Mouse (Mus musculus): ENCODE measurements around the gene Gm38431. TPM values are rescaled to one million over a fixed set of nuclear protein-coding genes. Genes with fewer than 3 reads are reported as not detected.
A peak's percentile ranks its signal among the peaks of the same experiment; 100 is the strongest.
"Not testable (repeated sequence)": the region's sequence is repeated elsewhere in the genome, so short reads cannot be mapped to it uniquely, and the experiment has no call there.

The Gm38431 gene
- total and polyA plus RNA-seq, 3 experiments = 0.31 to 2.3 (median 0.34) TPM

- Histone ChIP-seq H3K27ac (peak overlapping the region; percentile 77), H3K4me3 (peak overlapping the region; percentile 83), H3K4me1 (ENCODE audit: control insufficient read depth, insufficient read depth, low read length) (peaks cover 5% of the 10 kb centered on the region)
Measured at GRCm38 (mm10) chr9:21072641-21073040, 19.2 kb downstream of the Gm38431 start.

GRCm38 (mm10) chr9:21067006-21067684, 24.7 kb downstream of the Gm38431 start, which contains the start of gene Zglp1:
Gene Zglp1, minus strand, starts transcription at chr9:21067093.
- no peak within 1 kb of the TSS for H3K9ac ChIP-seq (ENCODE audit: low read depth, low read length)
- no peaks in the 10 kb centered on the region for H3K4me1 ChIP-seq (ENCODE audit: control insufficient read depth, insufficient read depth, low read length)
- no peak within 1 kb of the TSS for H3K27ac ChIP-seq
- no peaks in the 10 kb centered on the region for H3K79me2 ChIP-seq (replicated peaks; ENCODE audit: control insufficient read depth, insufficient read depth, low read length)
- 84% methylated on average over 27 of the region's 27 CpGs for WGBS
- H3K27me3 ChIP-seq (ENCODE audit: control insufficient read depth, insufficient read depth, low read length) = no peaks in the 10 kb centered on the region
- intact Hi-C loops (cut with DNase I) = no loop called here
- no peak for TF ChIP-seq EP300 (IDR thresholded peaks at IDR 0.05; ENCODE audit: insufficient read depth, low read depth, low read length)
- TF ChIP-seq CTCF (IDR thresholded peaks at IDR 0.05) = no peak
- TF ChIP-seq POLR2A (IDR thresholded peaks at IDR 0.05; ENCODE audit: insufficient read depth, low read depth, low read length) = no peak
- no peak for DNase-seq
- H3K36me3 ChIP-seq (ENCODE audit: control insufficient read depth, insufficient read depth, low read length) = no peaks in the 10 kb centered on the region
- H3K4me3 ChIP-seq = no peak within 1 kb of the TSS

More at GRCm38 (mm10) chr9:21072641-21073040, 19.2 kb downstream of the Gm38431 start:
- peak overlapping the region; percentile 94; the same call in 1 of the 2 replicates for H3K9ac ChIP-seq (ENCODE audit: low read depth, low read length)
- DNase-seq = no peak
- intact Hi-C loops (cut with DNase I) = loop anchor here (5.0 kb wide), 1 partner anchor 40 kb away; the partner anchor contains the start of gene Icam5
- peaks cover 2% of the 10 kb centered on the region; the same call in 1 of the 2 replicates for H3K79me2 ChIP-seq (replicated peaks; ENCODE audit: control insufficient read depth, insufficient read depth, low read length)
- H3K36me3 ChIP-seq (ENCODE audit: control insufficient read depth, insufficient read depth, low read length) = no peaks in the 10 kb centered on the region
- no peak for TF ChIP-seq CTCF (IDR thresholded peaks at IDR 0.05)
- no peak for TF ChIP-seq EP300 (IDR thresholded peaks at IDR 0.05; ENCODE audit: insufficient read depth, low read depth, low read length)
- no peaks in the 10 kb centered on the region for H3K27me3 ChIP-seq (ENCODE audit: control insufficient read depth, insufficient read depth, low read length)
- WGBS = 8% methylated on average over 4 of the region's 4 CpGs

- no peak overlapping the region for H3K4me3 ChIP-seq
- no peaks in the 10 kb centered on the region for H3K36me3 ChIP-seq (ENCODE audit: control insufficient read depth, insufficient read depth, low read length)
- no peaks in the 10 kb centered on the region for H3K4me1 ChIP-seq (ENCODE audit: control insufficient read depth, insufficient read depth, low read length)
- H3K27ac ChIP-seq = no peak overlapping the region
- H3K9ac ChIP-seq (ENCODE audit: low read depth, low read length) = no peak overlapping the region
- no peak for TF ChIP-seq CTCF (IDR thresholded peaks at IDR 0.05)
- no peak for TF ChIP-seq EP300 (IDR thresholded peaks at IDR 0.05; ENCODE audit: insufficient read depth, low read depth, low read length)
- no peak for TF ChIP-seq POLR2A (IDR thresholded peaks at IDR 0.05; ENCODE audit: insufficient read depth, low read depth, low read length)
- 93% methylated on average over 2 of the region's 2 CpGs for WGBS
- intact Hi-C loops (cut with DNase I) = no loop called here
- DNase-seq = no peak
- H3K27me3 ChIP-seq (ENCODE audit: control insufficient read depth, insufficient read depth, low read length) = no peaks in the 10 kb centered on the region
- H3K79me2 ChIP-seq (replicated peaks; ENCODE audit: control insufficient read depth, insufficient read depth, low read length) = no peaks in the 10 kb centered on the region
Measured at GRCm38 (mm10) chr9:21062928-21063327, 28.9 kb downstream of the Gm38431 start.

- Histone ChIP-seq H3K36me3 (ENCODE audit: control insufficient read depth, insufficient read depth, low read length) (no peaks in the 10 kb centered on the region), H3K9ac (ENCODE audit: low read depth, low read length) (no peak overlapping the region), H3K4me3 (no peak overlapping the region), H3K79me2 (replicated peaks; ENCODE audit: control insufficient read depth, insufficient read depth, low read length) (no peaks in the 10 kb centered on the region), H3K4me1 (ENCODE audit: control insufficient read depth, insufficient read depth, low read length) (no peaks in the 10 kb centered on the region), H3K27me3 (ENCODE audit: control insufficient read depth, insufficient read depth, low read length) (no peaks in the 10 kb centered on the region), H3K27ac (no peak overlapping the region)
- no peak for DNase-seq
- WGBS = 66% methylated on average over 10 of the region's 10 CpGs
- TF ChIP-seq CTCF (IDR thresholded peaks at IDR 0.05) (no peak), EP300 (IDR thresholded peaks at IDR 0.05; ENCODE audit: insufficient read depth, low read depth, low read length) (no peak), POLR2A (IDR thresholded peaks at IDR 0.05; ENCODE audit: insufficient read depth, low read depth, low read length) (no peak)
- intact Hi-C loops (cut with DNase I) = no loop called here
Measured at GRCm38 (mm10) chr9:21051578-21051977, 40.2 kb downstream of the Gm38431 start.

GRCm38 (mm10) chr9:21045235-21045634, 46.6 kb downstream of the Gm38431 start:
- intact Hi-C loops (cut with DNase I) = no loop called here
- H3K79me2 ChIP-seq (replicated peaks; ENCODE audit: control insufficient read depth, insufficient read depth, low read length) = no peaks in the 10 kb centered on the region
- no peak for DNase-seq
- H3K27me3 ChIP-seq (ENCODE audit: control insufficient read depth, insufficient read depth, low read length) = no peaks in the 10 kb centered on the region
- H3K4me3 ChIP-seq = no peak overlapping the region
- TF ChIP-seq CTCF (IDR thresholded peaks at IDR 0.05) (no peak), EP300 (IDR thresholded peaks at IDR 0.05; ENCODE audit: insufficient read depth, low read depth, low read length) (no peak), POLR2A (IDR thresholded peaks at IDR 0.05; ENCODE audit: insufficient read depth, low read depth, low read length) (no peak)
- H3K36me3 ChIP-seq (ENCODE audit: control insufficient read depth, insufficient read depth, low read length) = no peaks in the 10 kb centered on the region
- H3K4me1 ChIP-seq (ENCODE audit: control insufficient read depth, insufficient read depth, low read length) = no peaks in the 10 kb centered on the region
- H3K27ac ChIP-seq = no peak overlapping the region
- WGBS = 73% methylated on average over 3 of the region's 3 CpGs
- H3K9ac ChIP-seq (ENCODE audit: low read depth, low read length) = no peak overlapping the region

- 58% methylated on average over 1 of the region's 1 CpGs for WGBS
Measured at GRCm38 (mm10) chr9:21044785-21045184, 47.0 kb downstream of the Gm38431 start.

More at GRCm38 (mm10) chr9:21044785-21045184, 47.0 kb downstream of the Gm38431 start:
- H3K9ac ChIP-seq (ENCODE audit: low read depth, low read length); H3K27ac ChIP-seq; H3K27me3 ChIP-seq (ENCODE audit: control insufficient read depth, insufficient read depth, low read length); H3K79me2 ChIP-seq (replicated peaks; ENCODE audit: control insufficient read depth, insufficient read depth, low read length); H3K4me3 ChIP-seq; H3K4me1 ChIP-seq (ENCODE audit: control insufficient read depth, insufficient read depth, low read length); intact Hi-C loops (cut with DNase I); DNase-seq; H3K36me3 ChIP-seq (ENCODE audit: control insufficient read depth, insufficient read depth, low read length): not testable (repeated sequence)
